Mouse (Mus musculus): ENCODE results near the gene Tbc1d10a. TPM values are rescaled to one million over a fixed set of nuclear protein-coding genes. Genes with fewer than 3 reads are reported as not detected.

Tbc1d10a gene
- polyA plus RNA-seq, 1 experiment from 2014 or later, result 23.7 TPM

GRCm38 (mm10) chr11:4256846-4257607 lies 70.4 kb downstream of the Tbc1d10a start, which contains the start of gene Lif:
Gene Lif, plus strand, starts transcription at chr11:4257557.
- ATAC-seq (ENCODE audit: low FRiP score) (0 out of 2 replicates have a peak, but pooled peaks have one; percentile 17), DNase-seq (ENCODE audit: low spot score) (no peak)
- H3K36me3 ChIP-seq (replicated peaks; ENCODE audit: control insufficient read depth, insufficient read depth), result no peaks in the 10 kb centered on the region
- 71% methylated on average over 11 of the region's 11 CpGs for WGBS
- H3K4me3 ChIP-seq (replicated peaks; ENCODE audit: low read length), result no peak within 1 kb of the TSS
- peak within 1 kb of the TSS; percentile 25; the same call in 1 of the 2 replicates for H3K9ac ChIP-seq
- no peak within 1 kb of the TSS for H3K27ac ChIP-seq
- H3K4me1 ChIP-seq (replicated peaks; ENCODE audit: control insufficient read depth, insufficient read depth, low read length), result 0 out of 2 replicates have a peak, but pooled peaks cover 3% of the 10 kb centered on the region
- no peak within 1 kb of the TSS for H3K4me2 ChIP-seq (replicated peaks)
- no peaks in the 10 kb centered on the region for H3K27me3 ChIP-seq (ENCODE audit: control insufficient read depth, insufficient read depth, low read length)
- no peaks in the 10 kb centered on the region for H3K9me3 ChIP-seq (ENCODE audit: control insufficient read depth, low read length)

DNA sequence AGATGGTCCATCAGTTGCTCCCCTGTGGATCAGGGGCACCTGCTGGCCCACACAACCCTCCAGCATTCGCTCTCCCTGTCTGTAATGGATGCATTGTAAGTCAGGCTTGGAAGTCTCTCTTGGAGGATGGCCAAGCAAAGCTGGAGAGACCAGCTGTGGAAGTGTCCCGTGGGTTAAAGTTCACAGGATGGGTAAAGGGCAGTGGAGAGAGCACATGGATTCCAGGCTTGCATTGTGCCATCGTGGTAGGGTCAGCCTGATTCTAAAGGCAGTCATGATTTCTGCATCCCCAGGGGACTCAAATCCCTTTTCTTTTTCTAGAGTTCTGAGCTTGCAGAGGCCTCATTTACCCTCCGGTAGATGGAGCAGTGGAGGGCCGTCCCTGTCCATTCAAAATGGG lies 71.2 kb downstream of the Tbc1d10a start:
- H3K4me3 ChIP-seq (replicated peaks; ENCODE audit: low read length), result no peak overlapping the region
- H3K4me1 ChIP-seq (replicated peaks; ENCODE audit: control insufficient read depth, insufficient read depth, low read length), result 0 out of 2 replicates have a peak, but pooled peaks cover 3% of the 10 kb centered on the region
- H3K27ac ChIP-seq, result no peak overlapping the region
- H3K27me3 ChIP-seq (ENCODE audit: control insufficient read depth, insufficient read depth, low read length), result no peaks in the 10 kb centered on the region
- no peaks in the 10 kb centered on the region for H3K36me3 ChIP-seq (replicated peaks; ENCODE audit: control insufficient read depth, insufficient read depth)
- no peak overlapping the region for H3K4me2 ChIP-seq (replicated peaks)
- ATAC-seq (ENCODE audit: low FRiP score) (no peak), DNase-seq (ENCODE audit: low spot score) (no peak)
- WGBS, result 69% methylated on average over 5 of the region's 5 CpGs
- no peak overlapping the region for H3K9ac ChIP-seq
- H3K9me3 ChIP-seq (ENCODE audit: control insufficient read depth, low read length), result no peaks in the 10 kb centered on the region

DNA sequence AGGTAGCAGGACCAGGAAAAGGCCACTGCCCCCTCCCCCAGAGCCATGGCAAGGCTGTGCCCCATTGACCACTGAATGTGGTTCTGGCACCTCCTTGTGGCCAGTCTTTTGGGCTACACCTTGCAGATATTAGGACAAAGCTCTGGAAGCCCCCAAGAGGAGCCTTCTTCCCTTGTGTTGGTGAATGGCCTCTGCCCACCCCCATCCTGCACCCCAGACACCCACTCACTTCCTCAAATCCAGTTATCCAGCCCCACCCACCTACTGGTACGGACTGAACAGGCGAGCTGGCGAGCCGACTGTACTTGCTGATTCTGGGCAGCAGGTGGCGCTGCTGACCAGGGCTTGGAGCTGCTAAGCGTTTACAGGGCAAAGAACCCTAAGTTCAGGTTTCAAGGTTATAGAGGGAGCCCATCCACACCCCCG lies 72.1 kb downstream of the Tbc1d10a start:
- ATAC-seq (ENCODE audit: low FRiP score), result peak; percentile 61
- H3K27ac ChIP-seq, result no peak overlapping the region
- no peaks in the 10 kb centered on the region for H3K9me3 ChIP-seq (ENCODE audit: control insufficient read depth, low read length)
- peak overlapping the region; percentile 25; the same call in 1 of the 2 replicates for H3K9ac ChIP-seq
- no peak overlapping the region for H3K4me3 ChIP-seq (replicated peaks; ENCODE audit: low read length)
- 0 out of 2 replicates have a peak, but pooled peaks cover 3% of the 10 kb centered on the region for H3K4me1 ChIP-seq (replicated peaks; ENCODE audit: control insufficient read depth, insufficient read depth, low read length)
- H3K4me2 ChIP-seq (replicated peaks), result peak overlapping the region; percentile 45
- H3K27me3 ChIP-seq (ENCODE audit: control insufficient read depth, insufficient read depth, low read length), result no peaks in the 10 kb centered on the region
- H3K36me3 ChIP-seq (replicated peaks; ENCODE audit: control insufficient read depth, insufficient read depth), result no peaks in the 10 kb centered on the region
- DNase-seq (ENCODE audit: low spot score), result peak; percentile 93
- 2% methylated on average over 7 of the region's 7 CpGs for WGBS

DNA sequence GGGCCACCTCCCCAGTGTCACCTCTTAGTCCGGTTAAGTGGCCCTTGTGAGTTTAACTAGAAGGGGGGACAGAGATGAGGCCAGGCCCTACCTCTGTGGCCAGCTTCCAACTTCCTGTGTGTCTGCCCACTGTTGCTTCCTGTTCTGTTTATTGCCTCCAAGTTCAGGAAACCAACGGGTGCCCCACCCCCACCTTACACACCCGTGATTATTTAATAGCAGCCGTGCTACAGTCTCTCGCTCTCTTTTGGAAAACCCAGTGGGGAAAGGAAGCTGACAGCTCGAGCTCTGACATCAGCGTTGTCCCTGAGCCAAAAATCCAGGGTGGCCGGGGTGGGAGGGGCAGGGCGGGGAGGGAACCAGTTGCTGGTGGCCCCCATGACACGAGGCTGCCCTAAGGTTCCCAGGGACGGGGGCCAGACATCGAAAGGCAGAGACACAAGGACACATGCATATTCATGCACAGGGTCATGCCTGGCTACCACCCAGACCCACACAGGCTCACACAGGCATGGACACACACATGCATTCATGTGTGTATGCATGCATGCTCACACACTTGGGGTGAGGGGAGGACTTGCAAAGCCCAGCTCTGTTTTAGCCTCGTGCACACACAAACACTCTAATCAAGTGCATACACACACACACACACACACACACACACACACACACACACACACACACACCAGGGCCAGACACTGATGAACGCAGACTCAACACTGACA lies 74.0 kb downstream of the Tbc1d10a start:
- Histone ChIP-seq H3K36me3 (replicated peaks; ENCODE audit: control insufficient read depth, insufficient read depth) (no peaks in the 10 kb centered on the region), H3K4me1 (replicated peaks; ENCODE audit: control insufficient read depth, insufficient read depth, low read length) (0 out of 2 replicates have a peak, but pooled peaks cover 3% of the 10 kb centered on the region), H3K27ac (no peak overlapping the region), H3K27me3 (ENCODE audit: control insufficient read depth, insufficient read depth, low read length) (peaks cover 16% of the 10 kb centered on the region), H3K4me3 (replicated peaks; ENCODE audit: low read length) (no peak overlapping the region), H3K4me2 (replicated peaks) (no peak overlapping the region), H3K9me3 (ENCODE audit: control insufficient read depth, low read length) (no peaks in the 10 kb centered on the region), H3K9ac (no peak overlapping the region)
- 29% methylated on average over 14 of the region's 14 CpGs for WGBS
- DNase-seq (ENCODE audit: low spot score), result peak; percentile 38
- no peak for ATAC-seq (ENCODE audit: low FRiP score)

GRCm38 (mm10) chr11:4261188-4261494 lies 74.6 kb downstream of the Tbc1d10a start:
- Histone ChIP-seq H3K9ac (no peak overlapping the region), H3K36me3 (replicated peaks; ENCODE audit: control insufficient read depth, insufficient read depth) (no peaks in the 10 kb centered on the region), H3K4me1 (replicated peaks; ENCODE audit: control insufficient read depth, insufficient read depth, low read length) (0 out of 2 replicates have a peak, but pooled peaks cover 3% of the 10 kb centered on the region), H3K9me3 (ENCODE audit: control insufficient read depth, low read length) (no peaks in the 10 kb centered on the region), H3K4me3 (replicated peaks; ENCODE audit: low read length) (no peak overlapping the region), H3K4me2 (replicated peaks) (no peak overlapping the region), H3K27me3 (ENCODE audit: control insufficient read depth, insufficient read depth, low read length) (peaks cover 21% of the 10 kb centered on the region), H3K27ac (no peak overlapping the region)
- WGBS, result 40% methylated on average over 7 of the region's 7 CpGs
- no peak for ATAC-seq (ENCODE audit: low FRiP score)
- DNase-seq (ENCODE audit: low spot score), result no peak

DNA sequence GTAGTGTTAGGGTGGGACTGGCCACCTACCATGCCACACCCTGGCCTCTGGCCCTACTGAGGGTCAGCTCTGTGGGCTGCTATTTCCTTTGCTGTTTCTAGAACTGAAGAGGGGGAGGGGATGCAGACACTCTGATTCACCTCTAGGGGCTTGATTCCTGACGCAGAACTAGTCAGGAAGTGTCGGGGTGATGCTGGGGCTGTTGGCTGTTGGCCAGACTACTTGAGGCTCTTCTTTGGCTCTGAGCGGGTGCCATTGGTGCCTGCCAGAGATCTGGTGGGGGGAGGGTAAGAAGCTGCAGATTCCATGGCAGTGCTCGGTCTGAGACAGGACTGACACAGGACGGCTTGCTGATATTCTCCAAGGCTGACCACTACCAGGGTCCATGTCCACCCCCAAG lies 75.4 kb downstream of the Tbc1d10a start:
- H3K36me3 ChIP-seq (replicated peaks; ENCODE audit: control insufficient read depth, insufficient read depth), result no peaks in the 10 kb centered on the region

GRCm38 (mm10) chr11:4262847-4263246 lies 76.3 kb downstream of the Tbc1d10a start:
- ATAC-seq (ENCODE audit: low FRiP score) (no peak), DNase-seq (ENCODE audit: low spot score) (no peak)
- H3K27ac ChIP-seq, result no peak overlapping the region
- no peak overlapping the region for H3K4me3 ChIP-seq (replicated peaks; ENCODE audit: low read length)
- 17% methylated on average over 6 of the region's 7 CpGs for WGBS
- H3K4me1 ChIP-seq (replicated peaks; ENCODE audit: control insufficient read depth, insufficient read depth, low read length), result 0 out of 2 replicates have a peak, but pooled peaks cover 3% of the 10 kb centered on the region
- H3K4me2 ChIP-seq (replicated peaks), result no peak overlapping the region
- no peaks in the 10 kb centered on the region for H3K9me3 ChIP-seq (ENCODE audit: control insufficient read depth, low read length)
- H3K27me3 ChIP-seq (ENCODE audit: control insufficient read depth, insufficient read depth, low read length), result peaks cover 32% of the 10 kb centered on the region
- H3K36me3 ChIP-seq (replicated peaks; ENCODE audit: control insufficient read depth, insufficient read depth), result no peaks in the 10 kb centered on the region
- H3K9ac ChIP-seq, result no peak overlapping the region

More for the DNA sequence above, 75.4 kb downstream of the Tbc1d10a start:
- Histone ChIP-seq H3K4me3 (replicated peaks; ENCODE audit: low read length) (no peak overlapping the region), H3K4me1 (replicated peaks; ENCODE audit: control insufficient read depth, insufficient read depth, low read length) (0 out of 2 replicates have a peak, but pooled peaks cover 3% of the 10 kb centered on the region), H3K27me3 (ENCODE audit: control insufficient read depth, insufficient read depth, low read length) (peaks cover 24% of the 10 kb centered on the region), H3K27ac (no peak overlapping the region), H3K9me3 (ENCODE audit: control insufficient read depth, low read length) (no peaks in the 10 kb centered on the region), H3K4me2 (replicated peaks) (no peak overlapping the region), H3K9ac (no peak overlapping the region)
- ATAC-seq (ENCODE audit: low FRiP score) (no peak), DNase-seq (ENCODE audit: low spot score) (peak; percentile 57)
- WGBS, result 27% methylated on average over 5 of the region's 5 CpGs

DNA sequence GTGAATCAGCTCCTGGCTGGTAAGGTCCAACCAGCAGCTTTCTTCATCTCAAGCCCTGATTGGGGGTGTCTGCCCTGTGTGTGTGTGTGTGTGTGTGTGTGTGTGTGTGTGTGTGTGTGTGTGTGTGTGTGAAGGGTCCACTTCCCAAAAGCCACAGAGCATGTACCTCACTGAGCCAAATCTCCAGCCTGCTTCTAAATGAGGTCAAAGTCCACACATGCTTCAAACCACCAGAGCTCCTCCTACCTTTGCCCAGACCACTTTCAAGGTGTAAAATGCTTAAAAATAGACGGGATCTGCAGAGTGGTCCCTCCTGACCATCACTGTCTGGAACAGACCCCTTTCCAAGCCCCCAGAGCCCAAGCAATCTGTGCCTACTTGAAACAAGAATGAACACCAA lies 76.7 kb downstream of the Tbc1d10a start:
- H3K4me1 ChIP-seq (replicated peaks; ENCODE audit: control insufficient read depth, insufficient read depth, low read length), result 0 out of 2 replicates have a peak, but pooled peaks cover 3% of the 10 kb centered on the region
- H3K9ac ChIP-seq, result no peak overlapping the region
- no peaks in the 10 kb centered on the region for H3K9me3 ChIP-seq (ENCODE audit: control insufficient read depth, low read length)
- no peak overlapping the region for H3K27ac ChIP-seq
- ATAC-seq (ENCODE audit: low FRiP score) (no peak), DNase-seq (ENCODE audit: low spot score) (no peak)
- H3K27me3 ChIP-seq (ENCODE audit: control insufficient read depth, insufficient read depth, low read length), result peaks cover 37% of the 10 kb centered on the region
- 38% methylated on average over 1 of the region's 1 CpGs for WGBS
- no peak overlapping the region for H3K4me2 ChIP-seq (replicated peaks)
- H3K36me3 ChIP-seq (replicated peaks; ENCODE audit: control insufficient read depth, insufficient read depth), result no peaks in the 10 kb centered on the region
- H3K4me3 ChIP-seq (replicated peaks; ENCODE audit: low read length), result no peak overlapping the region

GRCm38 (mm10) chr11:4264066-4264465 lies 77.5 kb downstream of the Tbc1d10a start:
- H3K4me3 ChIP-seq (replicated peaks; ENCODE audit: low read length), result no peak overlapping the region
- no peak overlapping the region for H3K4me2 ChIP-seq (replicated peaks)
- H3K9ac ChIP-seq, result no peak overlapping the region
- DNase-seq (ENCODE audit: low spot score) (no peak), ATAC-seq (ENCODE audit: low FRiP score) (no peak)
- no peaks in the 10 kb centered on the region for H3K9me3 ChIP-seq (ENCODE audit: control insufficient read depth, low read length)
- H3K27me3 ChIP-seq (ENCODE audit: control insufficient read depth, insufficient read depth, low read length), result peaks cover 40% of the 10 kb centered on the region
- no peak overlapping the region for H3K27ac ChIP-seq
- no peaks in the 10 kb centered on the region for H3K36me3 ChIP-seq (replicated peaks; ENCODE audit: control insufficient read depth, insufficient read depth)
- 72% methylated on average over 7 of the region's 7 CpGs for WGBS
- 0 out of 2 replicates have a peak, but pooled peaks cover 3% of the 10 kb centered on the region for H3K4me1 ChIP-seq (replicated peaks; ENCODE audit: control insufficient read depth, insufficient read depth, low read length)
